Mouse (Mus musculus) CH12.LX (cell line): ENCODE measurements at regions not wholly inside any gene's neighbourhood (a gene's known extent, or its start where the extent isn't known, plus 50 kb on each side); places are given as distances from the start of the nearest gene placed in this dataset.

Source experiments
- DNase-seq: peaks from one replicate; pipeline ENCODE4 v3.0.0-alpha.2; 2013; ENCODE audit errors: extremely low read depth
- H3K27ac ChIP-seq: 2 replicates; pipeline ENCODE4 v1.5.1; 2012; ENCODE audit warnings: low read depth, mild to moderate bottlenecking, control low read depth, moderate library complexity; ENCODE audit not compliant: insufficient read depth
- H3K27me3 ChIP-seq: replicated peaks from 2 replicates; pipeline ENCODE3; 2012; ENCODE audit warnings: inconsistent platforms
- H3K36me3 ChIP-seq, 2 experiments: replicated peaks in 1 of 2; 2 replicates each; pipeline versions ENCODE3 to v1.6.1; 2012; ENCODE audit warnings: inconsistent platforms in 1 of 2, low read length in 1 of 2, mild to moderate bottlenecking in 1 of 2, mixed read lengths in 1 of 2, moderate library complexity in 1 of 2; ENCODE audit not compliant: control insufficient read depth in 1 of 2, insufficient read depth in 1 of 2
- H3K4me1 ChIP-seq, 2 experiments: 2 replicates each; pipeline ENCODE4 v1.6.1; 2012; ENCODE audit warnings: inconsistent platforms in 1 of 2, moderate library complexity in 1 of 2; ENCODE audit not compliant: insufficient read depth in 2 of 2, control insufficient read depth in 1 of 2
- H3K4me2 ChIP-seq: 2 replicates; pipeline ENCODE4 v1.6.1; 2012; ENCODE audit warnings: low read depth, mild to moderate bottlenecking, control low read depth; ENCODE audit not compliant: poor library complexity, insufficient read depth, severe bottlenecking
- H3K4me3 ChIP-seq, 3 experiments: fragments of 150-350 bp in 1 of 3; sonication (generic) in 1 of 3; replicated peaks in 1 of 3; 2 replicates each; pipeline versions ENCODE3 to v1.5.1; 2011 to 2012; ENCODE audit warnings: low read depth in 2 of 3, low read length in 2 of 3, mild to moderate bottlenecking in 2 of 3, moderate library complexity in 2 of 3, control low read depth in 1 of 3, improper control_type of control experiment in 1 of 3, inconsistent platforms in 1 of 3, mixed read lengths in 1 of 3; ENCODE audit not compliant: poor library complexity in 1 of 3
- H3K79me2 ChIP-seq: replicated peaks from 2 replicates; pipeline ENCODE4 v1.6.1; 2012; ENCODE audit warnings: mild to moderate bottlenecking, moderate library complexity; ENCODE audit not compliant: control insufficient read depth, poor library complexity, insufficient read depth, severe bottlenecking; ENCODE audit errors: extremely low read depth
- H3K9ac ChIP-seq: 2 replicates; pipeline ENCODE4 v1.6.1; 2012; ENCODE audit warnings: low read depth, mild to moderate bottlenecking, control low read depth, moderate library complexity; ENCODE audit not compliant: insufficient read depth
- H3K9me3 ChIP-seq: replicated peaks from 2 replicates; pipeline ENCODE3; 2012; ENCODE audit warnings: low read length, inconsistent platforms, mixed read lengths
- BHLHE40 ChIP-seq: IDR thresholded peaks from 2 replicates; pipeline ENCODE4 v1.6.1; 2011; ENCODE audit warnings: mild to moderate bottlenecking, low read depth, low read length, improper control_type of control experiment
- CHD1 ChIP-seq: IDR thresholded peaks from 2 replicates; pipeline ENCODE4 v1.6.1; 2012; ENCODE audit warnings: low read depth, low read length, improper control_type of control experiment, inconsistent platforms
- CHD2 ChIP-seq: IDR thresholded peaks from 2 replicates; pipeline ENCODE4 v1.6.1; 2011; ENCODE audit warnings: low read length, improper control_type of control experiment
- CTCF ChIP-seq, 2 experiments: IDR thresholded peaks in 1 of 2; conservative IDR thresholded peaks in 1 of 2; 2 replicates each; pipeline ENCODE4 v1.5.1; 2011 to 2012; ENCODE audit warnings: low read depth in 2 of 2, low read length in 2 of 2, improper control_type of control experiment in 1 of 2, inconsistent platforms in 1 of 2, mild to moderate bottlenecking in 1 of 2, moderate library complexity in 1 of 2
- E2F4 ChIP-seq: IDR thresholded peaks from 2 replicates; pipeline ENCODE4 v1.6.1; 2011; ENCODE audit warnings: low read depth, low read length, improper control_type of control experiment; ENCODE audit not compliant: insufficient replicate concordance
- ELF1 ChIP-seq: IDR thresholded peaks from 2 replicates; pipeline ENCODE4 v1.6.1; 2014; ENCODE audit warnings: low read depth, mild to moderate bottlenecking, inconsistent platforms, low read length, improper control_type of control experiment
- EP300 ChIP-seq: IDR thresholded peaks from 2 replicates; pipeline ENCODE4 v1.6.1; 2011; ENCODE audit warnings: low read length, improper control_type of control experiment
- ETS1 ChIP-seq: conservative IDR thresholded peaks from 2 replicates; pipeline ENCODE4 v1.6.1; 2012; ENCODE audit warnings: low read depth, mild to moderate bottlenecking, inconsistent platforms, low read length, improper control_type of control experiment, moderate library complexity
- GABPA ChIP-seq: IDR thresholded peaks from 2 replicates; pipeline ENCODE4 v1.6.1; 2012; ENCODE audit warnings: low read depth, low read length, improper control_type of control experiment, inconsistent platforms; ENCODE audit not compliant: insufficient replicate concordance
- HCFC1 ChIP-seq: IDR thresholded peaks from 2 replicates; pipeline ENCODE4 v1.6.1; 2012; ENCODE audit warnings: low read depth, mild to moderate bottlenecking, inconsistent platforms, low read length, improper control_type of control experiment
- IRF4 ChIP-seq: IDR thresholded peaks from 2 replicates; pipeline ENCODE4 v1.6.1; 2014; ENCODE audit warnings: low read depth, mild to moderate bottlenecking, inconsistent platforms, low read length, improper control_type of control experiment
- JUN ChIP-seq: IDR thresholded peaks from 2 replicates; pipeline ENCODE4 v1.6.1; 2011; ENCODE audit warnings: low read depth, mild to moderate bottlenecking, low read length, improper control_type of control experiment, moderate library complexity; ENCODE audit not compliant: insufficient read depth
- JUND ChIP-seq: conservative IDR thresholded peaks from 2 replicates; pipeline ENCODE4 v1.6.1; 2011; ENCODE audit warnings: low read depth, low read length, improper control_type of control experiment
- KAT2A ChIP-seq: IDR thresholded peaks from 2 replicates; pipeline ENCODE4 v1.6.1; 2012; ENCODE audit warnings: low read length, improper control_type of control experiment, inconsistent platforms; ENCODE audit not compliant: insufficient replicate concordance
- MAFK ChIP-seq: IDR thresholded peaks from 2 replicates; pipeline ENCODE4 v1.6.1; 2011; ENCODE audit warnings: low read length, improper control_type of control experiment; ENCODE audit not compliant: insufficient replicate concordance
- MAX ChIP-seq: IDR thresholded peaks from 2 replicates; pipeline ENCODE4 v1.6.1; 2011; ENCODE audit warnings: low read length, improper control_type of control experiment
- MAZ ChIP-seq: IDR thresholded peaks from 2 replicates; pipeline ENCODE4 v1.6.1; 2012; ENCODE audit warnings: low read depth, mild to moderate bottlenecking, inconsistent platforms, low read length, improper control_type of control experiment, moderate library complexity
- MEF2A ChIP-seq: IDR thresholded peaks from 2 replicates; pipeline ENCODE4 v1.6.1; 2014; ENCODE audit warnings: low read depth, mild to moderate bottlenecking, inconsistent platforms, low read length, improper control_type of control experiment, borderline replicate concordance
- MXI1 ChIP-seq: IDR thresholded peaks from 2 replicates; pipeline ENCODE4 v1.6.1; 2011; ENCODE audit warnings: mild to moderate bottlenecking, low read depth, low read length, improper control_type of control experiment
- MYC ChIP-seq: IDR thresholded peaks from 2 replicates; pipeline ENCODE4 v1.6.1; 2011; ENCODE audit warnings: low read depth, mild to moderate bottlenecking, improper control_type of control experiment, low read length
- NELFE ChIP-seq: IDR thresholded peaks from 2 replicates; pipeline ENCODE4 v1.6.1; 2011; ENCODE audit warnings: low read depth, low read length, improper control_type of control experiment
- NRF1 ChIP-seq: IDR thresholded peaks from 2 replicates; pipeline ENCODE4 v1.6.1; 2014; ENCODE audit warnings: low read depth, mild to moderate bottlenecking, inconsistent platforms, low read length, improper control_type of control experiment, moderate library complexity
- PAX5 ChIP-seq: IDR thresholded peaks from 2 replicates; pipeline ENCODE4 v1.6.1; 2012; ENCODE audit warnings: low read length, inconsistent platforms, mixed read lengths
- POLR2A ChIP-seq: IDR thresholded peaks from 2 replicates; pipeline ENCODE4 v1.6.1; 2011; ENCODE audit warnings: low read depth, mild to moderate bottlenecking, improper control_type of control experiment, low read length
- POLR2AphosphoS2 ChIP-seq: IDR thresholded peaks from 2 replicates; pipeline ENCODE4 v1.6.1; 2011; ENCODE audit warnings: low read depth, low read length, improper control_type of control experiment
- RAD21 ChIP-seq: IDR thresholded peaks from 2 replicates; pipeline ENCODE4 v1.6.1; 2011; ENCODE audit warnings: low read depth, mild to moderate bottlenecking, low read length, improper control_type of control experiment, moderate library complexity
- RCOR1 ChIP-seq: conservative IDR thresholded peaks from 2 replicates; pipeline ENCODE4 v1.6.1; 2012; ENCODE audit warnings: low read depth, mild to moderate bottlenecking, inconsistent platforms, low read length, improper control_type of control experiment
- SIN3A ChIP-seq: IDR thresholded peaks from 2 replicates; pipeline ENCODE4 v1.6.1; 2012; ENCODE audit warnings: low read length, improper control_type of control experiment, inconsistent platforms
- SMC3 ChIP-seq: IDR thresholded peaks from 2 replicates; pipeline ENCODE4 v1.6.1; 2011; ENCODE audit warnings: low read depth, low read length, improper control_type of control experiment
- TBP ChIP-seq: conservative IDR thresholded peaks from 2 replicates; pipeline ENCODE4 v1.6.1; 2011; ENCODE audit warnings: low read depth, low read length, improper control_type of control experiment
- TCF12 ChIP-seq: IDR thresholded peaks from 2 replicates; pipeline ENCODE4 v1.6.1; 2014; ENCODE audit warnings: low read depth, mild to moderate bottlenecking, inconsistent platforms, low read length, improper control_type of control experiment
- UBTF ChIP-seq: IDR thresholded peaks from 2 replicates; pipeline ENCODE4 v1.6.1; 2012; ENCODE audit warnings: low read depth, mild to moderate bottlenecking, inconsistent platforms, low read length, improper control_type of control experiment, moderate library complexity
- USF1 ChIP-seq: IDR thresholded peaks from 2 replicates; pipeline ENCODE4 v1.6.1; 2014; ENCODE audit warnings: low read depth, mild to moderate bottlenecking, inconsistent platforms, low read length, improper control_type of control experiment
- USF2 ChIP-seq: conservative IDR thresholded peaks from 2 replicates; pipeline ENCODE4 v1.6.1; 2011; ENCODE audit warnings: low read depth, low read length, improper control_type of control experiment
- ZC3H11A ChIP-seq: IDR thresholded peaks from 2 replicates; pipeline ENCODE4 v1.6.1; 2012; ENCODE audit warnings: low read depth, mild to moderate bottlenecking, inconsistent platforms, low read length, improper control_type of control experiment
- ZKSCAN1 ChIP-seq: IDR thresholded peaks from 2 replicates; pipeline ENCODE4 v1.6.1; 2012; ENCODE audit warnings: low read depth, inconsistent platforms, low read length, improper control_type of control experiment, borderline replicate concordance
- ZMIZ1 ChIP-seq: IDR thresholded peaks from 2 replicates; pipeline ENCODE4 v1.6.1; 2012; ENCODE audit warnings: low read depth, mild to moderate bottlenecking, inconsistent platforms, low read length, improper control_type of control experiment
- ZNF384 ChIP-seq: IDR thresholded peaks from 2 replicates; pipeline ENCODE4 v1.6.1; 2012; ENCODE audit warnings: low read depth, low read length, improper control_type of control experiment, inconsistent platforms
- dilution Hi-C: fragments of 300-500 bp; cut with MboI; formaldehyde crosslinking; loops from 2 replicates; pipeline ENCODE4 v1.14.3; 2020; ENCODE audit warnings: low sequenced_read_pairs; ENCODE audit not compliant: extremely low pct_unique_long_range_greater_than_20kb, extremely low pct_ligation_motif_present
- in situ Hi-C: fragments of 300-500 bp; cut with MboI; formaldehyde crosslinking; loops from 3 replicates; pipeline ENCODE4 v1.14.3; 2019; ENCODE audit warnings: low sequenced_read_pairs, low pct_ligation_motif_present, low pct_unique_long_range_greater_than_20kb, mixed read lengths

GRCm38 (mm10) chr1:35810571-35811342 lies 257.4 kb upstream of the Hs6st1 start:
- Histone ChIP-seq H3K27ac (no peak overlapping the region), H3K36me3 (no peaks in the 10 kb centered on the region), H3K4me3 (no peak overlapping the region), H3K4me1 (peaks cover 20 to 37% of the 10 kb centered on the region in 2 experiments), H3K79me2 (no peaks in the 10 kb centered on the region), H3K9ac (no peak overlapping the region), H3K9me3 (no peaks in the 10 kb centered on the region), H3K4me2 (0 out of 2 replicates have a peak overlapping the region, but pooled peaks have one; percentile 18), H3K27me3 (no peaks in the 10 kb centered on the region)
- in situ Hi-C loops (no loop called here), dilution Hi-C loops (no loop called here)
- DNase-seq, result peak; percentile 44
- TF ChIP-seq BHLHE40 (0 out of 2 replicates have a peak, but pooled peaks have one; percentile 24), POLR2AphosphoS2 (no peak), IRF4 (peak; percentile 92), MAX (0 out of 2 replicates have a peak, but pooled peaks have one; percentile 5), EP300 (peak; percentile 93), MAZ (no peak), UBTF (no peak), USF1 (no peak), CTCF (conservative IDR thresholded peaks at IDR 0.05 in 1 of 2, IDR thresholded peaks at IDR 0.05 in 1 of 2; ENCODE audit: low read depth in 2 of 2, low read length in 2 of 2) (no peak), ZC3H11A (no peak), ZNF384 (no peak), MYC (peak; percentile 30; the same call in 1 of the 2 replicates), NRF1 (no peak), RCOR1 (0 out of 2 replicates have a peak, but pooled peaks have one; percentile 50), SIN3A (no peak), MEF2A (no peak), GABPA (no peak), USF2 (no peak), NELFE (no peak), ZKSCAN1 (no peak), HCFC1 (no peak), MAFK (no peak), CHD1 (no peak), CHD2 (no peak; the same call in 1 of the 2 replicates), TCF12 (peak; percentile 68; the same call in 1 of the 2 replicates), SMC3 (no peak; the same call in 1 of the 2 replicates), ETS1 (peak; percentile 42; the same call in 1 of the 2 replicates), TBP (no peak), ZMIZ1 (no peak), PAX5 (no peak), JUND (no peak), JUN (no peak), E2F4 (no peak), RAD21 (no peak), POLR2A (no peak), KAT2A (no peak), ELF1 (no peak), MXI1 (no peak)
